Mouse (Mus musculus) neutrophil, adult 59 days (primary cell): ENCODE data around the gene Pnliprp1. TPM values are rescaled to one million over a fixed set of nuclear protein-coding genes. Genes with fewer than 3 reads are reported as not detected.

ENCODE experiments used
- total RNA-seq, 2 experiments: library from RNA; stranded (reverse); gene quantifications; 1 replicate in 1 of 2; 2 replicates in 1 of 2; pipeline ENCODE4 v1.2.4; 2023

The Pnliprp1 gene
- total RNA-seq = not detected

GRCm38 (mm10) chr19:58728445-58729031 is at the start of gene Pnliprp1:
Gene Pnliprp1, plus strand, starts transcription at chr19:58728887.

GRCm38 (mm10) chr19:58759423-58759822 is 30.7 kb downstream of the Pnliprp1 start, which contains the start of gene Pnliprp2:
Gene Pnliprp2, plus strand, starts transcription at chr19:58759719.

Other genes starting within 250 kb of the Pnliprp1 start
- gene Ccdc172, start 216.9 kb upstream of the Pnliprp1 start, total RNA-seq = not detected
- gene Pnlip, start 76.4 kb upstream of the Pnliprp1 start, total RNA-seq = not detected
- gene Pnliprp2, start 30.8 kb downstream of the Pnliprp1 start, total RNA-seq = not detected
- gene 1700019N19Rik, start 65.6 kb downstream of the Pnliprp1 start, total RNA-seq = not detected
- gene Eno4, start 214.5 kb downstream of the Pnliprp1 start, total RNA-seq = not detected
- gene Hspa12a, start 214.8 kb downstream of the Pnliprp1 start, total RNA-seq = 1 to 10 TPM; 4.4 to 8.0 TPM